Mouse (Mus musculus): ENCODE results near the gene Ern1. TPM values are rescaled to one million over a fixed set of nuclear protein-coding genes. Genes with fewer than 3 reads are reported as not detected.

The Ern1 gene
- polyA plus RNA-seq, 1 experiment, result 9.3 TPM

DNA sequence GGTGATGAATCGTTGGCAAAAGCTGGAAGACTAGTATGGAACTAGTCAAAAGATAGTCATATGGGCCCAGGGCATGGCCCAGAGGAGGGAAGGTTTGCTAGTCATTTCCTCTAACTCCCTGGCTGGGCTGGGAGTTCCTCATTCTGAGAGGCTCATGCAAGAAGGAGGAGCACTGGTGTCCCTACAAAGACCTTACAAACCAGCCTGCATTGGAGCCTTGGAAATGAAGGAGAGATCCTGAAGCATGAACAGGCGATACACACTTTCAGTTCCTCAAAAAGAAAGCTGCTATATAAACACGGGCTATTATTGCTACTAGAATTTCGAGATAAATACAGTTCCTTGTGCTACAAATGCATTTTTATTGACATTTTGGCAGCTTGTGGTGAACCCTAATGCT lies 59.5 kb downstream of the Ern1 start:
- H3K27ac ChIP-seq (ENCODE audit: insufficient read depth, low read length), result no peak overlapping the region
- no peak overlapping the region for H3K4me3 ChIP-seq (ENCODE audit: insufficient read depth, low read length)
- no peak for TF ChIP-seq POLR2A (IDR thresholded peaks at IDR 0.05; ENCODE audit: low read depth, low read length)
- no peaks in the 10 kb centered on the region for H3K4me1 ChIP-seq (ENCODE audit: control insufficient read depth, insufficient read depth, low read length)

DNA sequence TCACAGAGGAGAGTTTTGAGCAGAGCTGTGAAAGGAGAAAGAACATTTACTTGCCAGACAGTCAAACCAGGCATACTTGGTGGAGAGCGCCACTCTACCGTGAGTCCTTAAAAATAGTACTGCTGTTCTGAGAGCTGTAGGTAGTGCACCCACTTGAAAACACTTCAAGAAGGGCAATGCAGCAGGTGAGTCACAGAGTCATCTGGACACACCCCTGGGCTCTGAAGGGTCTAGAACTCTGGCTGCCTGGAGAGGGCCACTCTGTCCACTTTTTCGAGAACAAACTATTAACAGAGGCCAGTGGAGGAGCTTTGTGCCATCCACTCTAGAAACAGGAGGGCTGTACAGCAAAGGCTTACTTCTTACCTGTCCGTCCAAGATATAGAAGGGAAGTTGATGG lies 61.2 kb downstream of the Ern1 start:
- H3K4me3 ChIP-seq (ENCODE audit: insufficient read depth, low read length), result no peak overlapping the region
- no peak for TF ChIP-seq CTCF (IDR thresholded peaks at IDR 0.05; ENCODE audit: borderline replicate concordance, insufficient read depth, low read length)
- no peak for TF ChIP-seq POLR2A (IDR thresholded peaks at IDR 0.05; ENCODE audit: low read depth, low read length)
- H3K27ac ChIP-seq (ENCODE audit: insufficient read depth, low read length), result no peak overlapping the region
- H3K4me1 ChIP-seq (ENCODE audit: control insufficient read depth, insufficient read depth, low read length), result no peaks in the 10 kb centered on the region

DNA sequence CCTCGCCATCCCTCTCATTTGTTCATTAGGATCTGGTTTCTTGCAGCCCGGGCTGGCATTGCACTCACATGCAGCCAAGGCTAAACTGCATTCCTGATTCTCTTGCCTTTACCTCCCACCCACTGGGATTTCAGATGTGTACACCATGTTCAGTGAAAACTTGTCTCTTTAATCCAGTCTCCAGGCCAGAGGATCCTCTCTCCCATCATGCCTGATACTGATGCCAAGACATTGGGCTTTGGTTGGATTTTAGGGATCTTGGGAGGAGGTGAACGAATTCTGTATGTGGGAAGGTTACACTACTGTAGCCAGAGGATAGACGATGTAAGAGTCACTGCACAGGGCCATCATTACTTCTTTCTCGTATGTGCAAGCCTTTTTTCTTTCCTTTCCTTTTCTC lies 62.5 kb downstream of the Ern1 start:
- Histone ChIP-seq H3K27ac (ENCODE audit: insufficient read depth, low read length) (no peak overlapping the region), H3K4me1 (ENCODE audit: control insufficient read depth, insufficient read depth, low read length) (no peaks in the 10 kb centered on the region), H3K4me3 (ENCODE audit: insufficient read depth, low read length) (no peak overlapping the region)
- TF ChIP-seq CTCF (IDR thresholded peaks at IDR 0.05; ENCODE audit: borderline replicate concordance, insufficient read depth, low read length) (no peak), POLR2A (IDR thresholded peaks at IDR 0.05; ENCODE audit: low read depth, low read length) (no peak)

DNA sequence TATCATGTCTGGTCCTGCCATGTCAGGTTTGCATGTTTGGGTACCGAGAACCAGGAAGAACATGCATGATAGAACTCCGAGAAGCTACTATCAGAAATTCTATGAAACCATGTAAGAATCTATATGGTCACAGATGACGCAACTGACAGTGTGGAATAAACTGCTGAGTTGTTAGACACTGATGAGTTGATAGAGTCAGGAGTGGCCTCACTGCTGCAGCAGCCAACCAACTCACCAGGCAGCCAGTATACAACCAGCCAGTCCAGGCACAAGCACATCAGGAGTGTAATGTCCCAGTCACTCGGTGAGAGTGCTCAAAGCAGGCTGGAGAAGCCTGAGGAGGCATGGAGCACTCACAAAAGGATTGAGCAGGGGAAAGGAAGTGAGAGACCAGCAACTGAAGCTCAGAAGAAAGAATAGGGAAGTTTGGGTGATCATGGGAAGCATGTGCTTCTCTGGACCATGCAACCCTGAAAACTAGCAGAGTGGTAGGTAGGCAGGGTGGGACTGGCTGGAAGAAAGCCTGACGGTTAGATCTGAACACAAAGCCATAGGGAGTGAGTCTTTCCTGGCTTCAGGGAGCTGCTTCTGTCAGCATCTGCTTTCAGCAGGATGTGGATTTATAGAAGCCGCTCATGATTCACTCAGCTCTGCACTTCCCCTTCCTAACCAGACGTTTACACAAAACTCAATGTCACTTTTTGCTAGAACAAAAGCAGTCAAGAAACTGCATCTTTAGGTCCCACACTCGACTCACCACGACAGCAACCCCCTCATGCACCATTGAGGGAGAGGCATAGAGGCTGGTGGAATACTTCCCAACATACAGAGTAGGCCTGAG lies 68.2 kb downstream of the Ern1 start:
- H3K4me1 ChIP-seq (ENCODE audit: control insufficient read depth, insufficient read depth, low read length), result no peaks in the 10 kb centered on the region
- no peak for TF ChIP-seq POLR2A (IDR thresholded peaks at IDR 0.05; ENCODE audit: low read depth, low read length)
- no peak for TF ChIP-seq CTCF (IDR thresholded peaks at IDR 0.05; ENCODE audit: borderline replicate concordance, insufficient read depth, low read length)
- H3K27ac ChIP-seq (ENCODE audit: insufficient read depth, low read length), result no peak overlapping the region
- H3K4me3 ChIP-seq (ENCODE audit: insufficient read depth, low read length), result no peak overlapping the region

DNA sequence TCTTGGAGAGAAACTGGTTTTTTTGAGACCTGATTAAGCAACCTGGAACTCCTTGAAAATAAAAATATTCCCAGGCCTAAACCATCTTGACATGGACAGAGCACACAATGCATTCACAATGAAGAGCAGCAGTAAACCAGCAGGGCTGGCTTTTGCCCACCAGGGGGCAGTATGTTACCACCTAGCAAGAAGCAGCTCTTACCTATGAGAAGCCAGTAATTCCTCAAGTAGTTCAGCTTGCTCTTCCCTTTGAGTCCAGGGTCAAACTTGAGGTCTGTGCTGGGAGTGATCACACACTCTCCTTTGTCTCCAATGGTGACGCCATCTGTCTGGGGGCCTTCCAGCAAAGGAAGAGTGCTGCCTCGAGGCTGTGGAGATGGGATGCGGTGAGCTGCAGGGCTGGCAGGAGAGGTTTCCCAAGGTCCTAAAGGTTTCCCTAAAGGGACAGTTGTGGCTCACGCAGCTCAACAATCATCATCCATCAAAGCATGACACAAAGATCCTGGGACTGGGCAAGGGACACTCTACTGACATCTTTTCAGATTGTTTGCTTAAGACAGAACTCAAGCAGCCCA lies 68.9 kb downstream of the Ern1 start:
- H3K27ac ChIP-seq (ENCODE audit: insufficient read depth, low read length), result no peak overlapping the region
- H3K4me3 ChIP-seq (ENCODE audit: insufficient read depth, low read length), result no peak overlapping the region
- TF ChIP-seq POLR2A (IDR thresholded peaks at IDR 0.05; ENCODE audit: low read depth, low read length), result no peak
- TF ChIP-seq CTCF (IDR thresholded peaks at IDR 0.05; ENCODE audit: borderline replicate concordance, insufficient read depth, low read length), result peak; percentile 67
- no peaks in the 10 kb centered on the region for H3K4me1 ChIP-seq (ENCODE audit: control insufficient read depth, insufficient read depth, low read length)

DNA sequence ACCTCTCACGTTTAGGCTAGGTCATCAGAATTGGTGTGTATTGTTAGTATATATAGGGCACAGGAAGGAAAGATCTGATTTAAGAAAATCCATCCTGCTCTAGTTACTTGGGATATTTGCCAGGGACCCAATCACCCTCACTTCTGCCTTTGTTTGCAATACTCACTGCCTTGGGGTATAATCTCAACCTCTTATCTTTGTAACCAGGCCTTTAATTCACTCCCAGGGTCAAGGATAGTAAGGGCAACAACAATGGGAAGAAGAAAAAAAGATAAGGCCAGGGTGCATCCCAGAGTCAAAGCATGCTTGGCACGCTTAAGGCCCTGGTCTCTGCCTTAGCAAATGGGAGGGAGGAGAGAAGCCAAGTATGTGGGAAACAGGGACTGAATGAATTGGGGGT lies 69.8 kb downstream of the Ern1 start:
- Histone ChIP-seq H3K4me1 (ENCODE audit: control insufficient read depth, insufficient read depth, low read length) (no peaks in the 10 kb centered on the region), H3K27ac (ENCODE audit: insufficient read depth, low read length) (no peak overlapping the region), H3K4me3 (ENCODE audit: insufficient read depth, low read length) (no peak overlapping the region)
- no peak for TF ChIP-seq POLR2A (IDR thresholded peaks at IDR 0.05; ENCODE audit: low read depth, low read length)
- no peak for TF ChIP-seq CTCF (IDR thresholded peaks at IDR 0.05; ENCODE audit: borderline replicate concordance, insufficient read depth, low read length)

DNA sequence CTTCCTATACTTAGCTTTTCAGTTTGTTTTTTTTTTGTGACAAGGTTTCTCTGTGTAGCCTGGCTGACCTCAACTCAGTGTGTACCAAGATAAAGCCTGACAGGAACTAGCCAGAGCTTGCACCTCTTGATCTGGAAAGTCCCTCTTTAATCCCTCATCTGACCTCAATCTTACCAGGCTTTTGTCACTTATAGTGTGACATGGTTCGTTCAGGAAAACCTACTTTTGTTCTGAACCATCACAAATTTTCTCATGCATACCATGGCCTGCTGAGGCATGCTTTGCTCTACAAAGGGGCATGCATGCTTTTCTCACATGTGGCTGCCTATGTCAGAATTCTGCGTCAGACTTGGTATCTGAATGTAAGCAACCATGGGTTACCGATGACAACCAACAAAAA lies 71.3 kb downstream of the Ern1 start:
- H3K4me3 ChIP-seq (ENCODE audit: insufficient read depth, low read length), result no peak overlapping the region
- no peak overlapping the region for H3K27ac ChIP-seq (ENCODE audit: insufficient read depth, low read length)
- TF ChIP-seq CTCF (IDR thresholded peaks at IDR 0.05; ENCODE audit: borderline replicate concordance, insufficient read depth, low read length), result no peak
- TF ChIP-seq POLR2A (IDR thresholded peaks at IDR 0.05; ENCODE audit: low read depth, low read length), result no peak
- H3K4me1 ChIP-seq (ENCODE audit: control insufficient read depth, insufficient read depth, low read length), result no peaks in the 10 kb centered on the region

DNA sequence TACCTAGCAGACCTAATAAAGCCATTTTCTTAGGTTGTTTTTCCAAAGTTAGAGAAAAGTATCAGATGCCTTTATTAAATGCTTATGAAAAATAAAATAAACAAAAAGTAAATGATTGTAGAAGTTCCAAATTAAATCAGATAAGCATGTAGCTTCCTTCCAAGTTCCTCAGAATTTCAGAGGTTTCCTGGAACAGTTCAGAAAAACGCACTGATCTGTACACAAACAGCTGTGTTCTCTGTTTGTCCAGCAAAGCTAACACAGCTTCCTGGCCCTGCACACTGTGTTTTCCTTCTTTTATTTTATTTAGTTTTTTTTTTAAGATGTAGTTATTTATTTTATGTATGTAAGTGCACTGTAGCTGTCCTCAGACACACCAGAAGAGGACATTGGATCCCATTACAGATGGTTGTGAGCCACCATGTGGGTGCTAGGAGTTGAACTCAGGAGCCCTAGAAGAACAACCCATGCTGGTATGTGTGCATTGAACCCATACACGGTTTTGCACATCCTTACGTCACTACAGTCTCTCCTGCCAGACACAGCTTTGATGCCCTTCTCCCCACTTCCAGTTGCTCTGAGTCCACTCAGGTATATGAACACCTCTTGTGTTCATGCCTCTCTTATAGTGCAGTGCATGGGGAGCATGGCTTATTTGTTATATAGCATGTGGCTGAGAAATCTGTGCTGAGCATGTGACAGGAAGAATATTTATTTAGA lies 74.9 kb downstream of the Ern1 start:
- Histone ChIP-seq H3K4me3 (ENCODE audit: insufficient read depth, low read length) (no peak overlapping the region), H3K4me1 (ENCODE audit: control insufficient read depth, insufficient read depth, low read length) (no peaks in the 10 kb centered on the region; the same call in 1 of the 2 replicates), H3K27ac (ENCODE audit: insufficient read depth, low read length) (no peak overlapping the region)
- no peak for TF ChIP-seq CTCF (IDR thresholded peaks at IDR 0.05; ENCODE audit: borderline replicate concordance, insufficient read depth, low read length)
- TF ChIP-seq POLR2A (IDR thresholded peaks at IDR 0.05; ENCODE audit: low read depth, low read length), result no peak

DNA sequence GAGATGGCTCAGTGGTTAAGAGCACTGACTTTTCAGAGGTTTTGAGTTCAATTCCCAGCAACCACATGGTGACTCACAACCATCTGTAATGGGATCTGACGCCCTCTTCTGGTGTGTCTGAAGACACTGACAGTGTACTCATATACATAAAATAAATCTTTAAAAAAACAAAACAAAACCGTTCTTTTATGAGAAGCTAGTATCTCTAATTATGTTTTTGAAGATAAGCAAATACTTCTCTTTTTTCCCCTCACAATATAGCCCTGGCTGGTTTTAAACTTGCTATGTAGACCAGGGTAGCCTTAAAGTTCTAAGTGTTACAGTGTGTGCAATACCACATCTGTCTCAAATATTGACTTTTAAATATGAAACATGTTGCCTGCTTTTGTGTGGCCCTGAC lies 76.5 kb downstream of the Ern1 start:
- Histone ChIP-seq H3K27ac (ENCODE audit: insufficient read depth, low read length) (no peak overlapping the region), H3K4me1 (ENCODE audit: control insufficient read depth, insufficient read depth, low read length) (no peaks in the 10 kb centered on the region; the same call in 1 of the 2 replicates), H3K4me3 (ENCODE audit: insufficient read depth, low read length) (no peak overlapping the region)
- TF ChIP-seq POLR2A (IDR thresholded peaks at IDR 0.05; ENCODE audit: low read depth, low read length) (no peak), CTCF (IDR thresholded peaks at IDR 0.05; ENCODE audit: borderline replicate concordance, insufficient read depth, low read length) (no peak)

DNA sequence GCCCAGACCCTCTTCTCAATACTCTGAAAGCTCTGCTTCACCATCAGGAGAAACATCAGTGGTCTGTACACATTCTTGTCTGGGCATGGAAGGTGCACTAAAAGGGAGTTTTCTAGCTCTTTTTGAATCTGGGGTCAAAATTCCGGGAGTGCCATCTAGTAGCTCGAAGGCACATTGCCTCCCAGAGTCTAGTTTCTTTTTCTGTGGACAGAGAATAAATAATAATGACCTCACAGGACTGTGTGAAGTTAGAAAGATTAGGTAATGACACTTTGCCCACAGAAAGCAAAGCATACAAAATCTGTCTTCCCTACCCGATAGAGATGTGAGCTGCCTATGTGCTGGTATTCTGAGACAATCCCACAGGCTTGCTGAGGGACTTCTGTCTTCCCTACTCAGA lies 77.1 kb downstream of the Ern1 start:
- Histone ChIP-seq H3K4me3 (ENCODE audit: insufficient read depth, low read length) (no peak overlapping the region), H3K27ac (ENCODE audit: insufficient read depth, low read length) (no peak overlapping the region; the same call in 1 of the 2 replicates), H3K4me1 (ENCODE audit: control insufficient read depth, insufficient read depth, low read length) (no peaks in the 10 kb centered on the region; the same call in 1 of the 2 replicates)
- TF ChIP-seq POLR2A (IDR thresholded peaks at IDR 0.05; ENCODE audit: low read depth, low read length) (no peak), CTCF (IDR thresholded peaks at IDR 0.05; ENCODE audit: borderline replicate concordance, insufficient read depth, low read length) (no peak)
